Mouse (Mus musculus): ENCODE results near the gene Apex2. TPM values are rescaled to one million over a fixed set of nuclear protein-coding genes. Genes with fewer than 3 reads are reported as not detected.

Apex2 gene
- polyA plus RNA-seq, 1 experiment from 2014 or later, result 19.0 TPM

- H3K27me3 ChIP-seq (replicated peaks), result no peaks in the 10 kb centered on the region
- H3K9me3 ChIP-seq, result no peaks in the 10 kb centered on the region
- H3K9ac ChIP-seq, result peak overlapping the region; percentile 51
- H3K4me3 ChIP-seq, result peak overlapping the region; percentile 50
- H3K4me1 ChIP-seq, result no peaks in the 10 kb centered on the region
- WGBS, result under 1% methylated on average over 34 of the region's 34 CpGs
- no peaks in the 10 kb centered on the region for H3K36me3 ChIP-seq (replicated peaks)
- H3K4me2 ChIP-seq, result peak overlapping the region; percentile 30; the same call in 1 of the 2 replicates
- ATAC-seq (replicated peaks), result peak; percentile 97
- peak overlapping the region; percentile 96 for H3K27ac ChIP-seq
These were observed 111.6 kb downstream of the Apex2 start for GRCm38 (mm10) chrX:150477854-150478780.

DNA sequence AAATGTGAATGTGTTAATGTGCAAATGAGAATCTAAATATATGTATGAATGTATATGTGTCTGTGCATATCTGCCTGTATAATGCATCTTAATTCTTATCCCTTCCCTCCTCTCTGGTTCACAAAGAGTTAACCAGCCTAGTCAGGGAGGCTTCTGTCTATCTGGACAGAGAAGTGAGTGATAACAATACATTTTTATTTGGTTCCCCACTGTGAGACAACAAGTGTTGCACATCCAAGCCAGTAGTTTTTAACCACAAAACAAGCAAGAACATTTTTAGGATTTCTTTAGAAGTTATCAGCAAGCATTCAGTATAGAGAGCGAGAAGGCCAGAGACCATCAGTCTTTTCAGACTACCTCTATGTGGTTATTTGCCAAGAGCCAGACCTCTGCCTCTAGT, 118.3 kb downstream of the Apex2 start:
- H3K9me3 ChIP-seq, result no peaks in the 10 kb centered on the region
- 85% methylated on average over 1 of the region's 1 CpGs for WGBS
- H3K27me3 ChIP-seq (replicated peaks), result no peaks in the 10 kb centered on the region
- H3K27ac ChIP-seq, result no peak overlapping the region
- H3K9ac ChIP-seq, result no peak overlapping the region
- no peak overlapping the region for H3K4me2 ChIP-seq
- no peaks in the 10 kb centered on the region for H3K36me3 ChIP-seq (replicated peaks)
- no peaks in the 10 kb centered on the region for H3K4me1 ChIP-seq
- ATAC-seq (replicated peaks), result no peak
- no peak overlapping the region for H3K4me3 ChIP-seq

Small RNA genes within 50 kb of the gene (microRNA-seq; reads per million reads assigned to microRNA genes)
- gene Mir3620, result not detected

Other genes starting within 250 kb of the Apex2 start
- gene Tmem29, start 130.7 kb downstream of the Apex2 start, polyA plus RNA-seq (2015; fragmentation: Nextera tagmentation; extraction: Ambion mirVana), result 70.9 and 77.2 TPM in 2 replicates
- gene Alas2, start 42.5 kb downstream of the Apex2 start, polyA plus RNA-seq (2015; fragmentation: Nextera tagmentation; extraction: Ambion mirVana), result 43.0 and 50.6 TPM in 2 replicates
- 4.8 and 5.1 TPM in 2 replicates for gene Pfkfb1, start 1.6 kb downstream of the Apex2 start, polyA plus RNA-seq (2015; fragmentation: Nextera tagmentation; extraction: Ambion mirVana)
- 89.2 and 98.3 TPM in 2 replicates for gene Tro, start 67.7 kb upstream of the Apex2 start, polyA plus RNA-seq (2015; fragmentation: Nextera tagmentation; extraction: Ambion mirVana)
- gene Maged2, start 224.5 kb upstream of the Apex2 start, polyA plus RNA-seq (2015; fragmentation: Nextera tagmentation; extraction: Ambion mirVana), result 418 TPM in 2 replicates

Measured in midbrain, embryonic 15.5 days (tissue).